Mouse (Mus musculus) heart, adult 8-10 months (tissue): ENCODE results near the gene Optc. TPM values are rescaled to one million over a fixed set of nuclear protein-coding genes. Genes with fewer than 3 reads are reported as not detected.

Source experiments
- total RNA-seq, 4 experiments: library from RNA; stranded (reverse); gene quantifications; 2 replicates each; pipeline ENCODE4 v1.2.4; 2022

The Optc gene
- total RNA-seq, 4 experiments from 2014 or later: 0.31 to 0.44 TPM; not detected in 2

Other genes with a start within 250 kb of the Optc start
- 1 to 10 TPM; 2.0 to 4.7 (median 3.3) TPM for gene Zbed6, start 247.1 kb downstream of the Optc start, total RNA-seq
- gene Gm38394, start 246.7 kb downstream of the Optc start, total RNA-seq: 10 to 100 TPM; 11.2 to 15.3 (median 13.6) TPM
- gene Lax1, start 217.9 kb downstream of the Optc start, total RNA-seq: under 1 TPM in 3 of 4 experiments, not detected in 1; 0.19 to 0.38 (median 0.23) TPM
- gene Atp2b4, start 107.0 kb downstream of the Optc start, total RNA-seq: 10 to 100 TPM; 15.9 to 20.8 (median 18.8) TPM
- 10 to 100 TPM; 26.0 to 28.4 (median 27.1) TPM for gene Prelp, start 13.4 kb upstream of the Optc start, total RNA-seq
- 10 to 100 TPM in 1 of 4 experiments, 1 to 10 TPM in 3; 5.9 to 14.1 (median 8.2) TPM for gene Fmod, start 129.3 kb upstream of the Optc start, total RNA-seq
- 10 to 100 TPM; 18.3 to 35.3 (median 28.0) TPM for gene Btg2, start 171.1 kb upstream of the Optc start, total RNA-seq
- gene Chit1, start 203.2 kb upstream of the Optc start, total RNA-seq: not detected